Mouse (Mus musculus) A20 (cell line): ENCODE results near the gene Fbln2.

Source experiments
- DNase-seq: peaks from one replicate; pipeline ENCODE4 v3.0.0-alpha.2; 2011; ENCODE audit warnings: low read depth, low spot score

Gene Fbln2

GRCm38 (mm10) chr6:91231000-91231399 is 18.7 kb downstream of the Fbln2 start:
- no peak for DNase-seq

GRCm38 (mm10) chr6:91231523-91231922 is 19.3 kb downstream of the Fbln2 start:
- no peak for DNase-seq

GRCm38 (mm10) chr6:91233011-91233410 is 20.8 kb downstream of the Fbln2 start:
- no peak for DNase-seq

GRCm38 (mm10) chr6:91233424-91234015 is 21.3 kb downstream of the Fbln2 start:
- no peak for DNase-seq

- no peak for DNase-seq
Measured at GRCm38 (mm10) chr6:91236006-91236405, 23.8 kb downstream of the Fbln2 start.

DNA sequence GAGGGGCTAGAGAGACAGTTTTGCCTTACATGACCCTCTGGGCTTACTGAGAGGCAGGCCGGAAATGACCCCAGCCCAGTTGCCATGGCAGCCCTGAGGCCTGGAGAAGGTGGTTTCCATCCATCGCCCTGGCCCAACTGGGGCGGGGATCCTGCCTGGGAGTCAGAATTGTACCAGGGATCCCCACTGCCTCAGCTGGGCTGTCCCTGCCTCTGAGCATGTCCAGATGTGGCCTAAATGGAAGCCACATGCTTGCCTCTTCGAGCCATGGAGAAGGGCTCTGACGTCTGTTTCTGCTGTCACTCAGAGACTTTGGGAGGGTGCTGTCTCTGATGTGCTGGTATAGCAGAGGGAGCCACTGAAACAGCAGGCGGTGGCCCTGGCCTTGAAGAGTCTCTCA is 24.2 kb downstream of the Fbln2 start:
- DNase-seq: no peak

DNA sequence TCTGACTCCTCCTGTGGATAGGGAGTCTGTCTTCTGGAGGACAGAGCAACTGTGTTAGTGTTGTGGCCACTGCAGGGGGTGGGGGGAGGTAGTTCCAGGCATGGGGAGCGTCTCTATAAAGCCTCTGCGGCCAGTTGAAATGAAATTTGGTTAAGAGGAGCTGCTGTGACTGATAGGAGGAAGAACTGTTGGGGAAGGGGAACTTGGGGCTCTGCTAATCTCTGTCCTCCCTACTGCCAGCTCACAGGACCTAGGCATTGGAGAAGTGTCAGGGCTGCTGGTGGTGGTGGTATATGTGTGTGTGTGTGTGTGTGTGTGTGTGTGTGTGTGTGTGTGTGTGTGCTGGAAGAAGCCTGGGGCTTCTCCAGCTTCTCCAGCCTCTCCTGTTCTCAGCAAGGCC is 25.0 kb downstream of the Fbln2 start:
- DNase-seq: no peak

DNA sequence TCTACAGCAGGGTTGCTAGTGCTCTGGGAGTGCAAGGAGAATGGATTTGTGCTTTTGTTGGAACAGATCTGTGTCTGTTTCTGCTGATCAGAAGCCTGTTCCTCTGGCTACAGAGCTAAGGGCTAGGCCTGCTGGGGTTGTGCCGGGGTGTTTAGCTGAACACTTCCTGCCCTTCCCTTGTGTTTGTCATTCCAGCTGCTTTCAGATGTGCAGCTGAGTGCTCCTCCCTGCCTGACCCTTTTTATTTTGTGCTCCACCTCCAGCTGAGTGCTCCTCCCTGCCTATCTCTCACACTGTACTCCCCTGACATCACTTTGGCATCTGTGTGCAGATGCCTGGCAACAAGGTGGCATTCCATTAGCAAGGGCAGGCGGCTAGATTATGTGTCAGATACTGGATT is 28.3 kb downstream of the Fbln2 start:
- DNase-seq: no peak

DNA sequence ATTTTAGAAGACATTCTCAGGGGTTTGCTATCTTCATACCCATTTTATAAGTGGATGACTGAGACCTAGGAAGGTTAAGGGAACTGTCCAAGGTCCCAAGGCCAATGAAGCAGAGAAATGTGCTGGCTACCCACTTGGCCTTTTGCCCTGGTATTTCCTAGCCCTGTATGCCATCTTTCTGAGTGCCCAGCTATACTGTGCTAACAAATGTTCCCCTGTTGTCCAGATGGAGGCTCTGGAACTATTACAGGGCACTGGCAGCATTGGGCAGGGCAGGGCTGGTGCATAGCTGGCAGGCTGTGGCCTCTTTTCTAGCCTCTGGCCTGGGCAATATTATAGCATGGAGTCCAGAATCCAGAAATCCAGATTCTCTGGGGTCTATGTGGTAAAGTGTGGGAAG is 28.7 kb downstream of the Fbln2 start:
- DNase-seq: no peak

- no peak for DNase-seq
Measured at GRCm38 (mm10) chr6:91243395-91243794, 31.1 kb downstream of the Fbln2 start.

DNA sequence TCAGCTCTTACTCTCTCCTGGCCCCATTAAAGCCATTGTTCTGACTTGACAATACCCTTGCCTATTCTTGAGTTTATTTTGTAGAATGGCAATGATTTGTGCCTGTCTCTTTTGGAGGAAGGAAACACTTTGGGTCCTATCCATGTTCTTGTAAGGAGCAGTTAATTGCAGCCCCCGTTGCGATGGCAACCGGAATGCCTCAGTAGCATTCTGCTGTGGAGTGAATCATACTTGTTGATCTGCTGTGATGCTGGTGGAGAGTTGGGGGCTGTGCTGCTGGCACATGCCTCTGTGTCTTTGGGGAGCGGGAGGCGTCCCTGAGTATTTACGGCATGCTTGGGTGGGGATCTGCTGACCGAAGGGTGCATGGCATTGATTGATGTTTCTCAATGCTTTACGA is 32.1 kb downstream of the Fbln2 start:
- no peak for DNase-seq

GRCm38 (mm10) chr6:91245331-91245730 is 33.1 kb downstream of the Fbln2 start:
- no peak for DNase-seq

DNA sequence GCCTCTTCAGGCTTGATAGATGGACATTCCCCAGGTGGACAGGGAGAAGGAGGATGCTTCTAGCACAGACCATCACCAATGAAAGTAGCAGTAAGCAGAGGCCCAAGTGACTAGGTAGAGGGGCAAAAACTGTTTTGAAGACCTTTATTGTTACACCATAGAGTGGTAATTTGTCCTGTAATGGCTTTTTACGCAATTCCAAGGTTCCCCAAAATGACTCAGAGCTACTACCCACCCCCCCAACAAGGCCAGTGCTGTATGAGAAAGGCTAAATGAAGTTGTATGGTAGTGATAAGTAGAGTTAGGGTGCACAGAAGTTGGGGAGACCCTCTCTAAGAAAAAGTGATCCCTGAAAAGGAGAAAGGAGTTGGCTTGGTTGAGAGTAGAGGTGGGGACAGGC is 35.1 kb downstream of the Fbln2 start:
- no peak for DNase-seq

- no peak for DNase-seq
Measured at GRCm38 (mm10) chr6:91248627-91249026, 36.4 kb downstream of the Fbln2 start.

DNA sequence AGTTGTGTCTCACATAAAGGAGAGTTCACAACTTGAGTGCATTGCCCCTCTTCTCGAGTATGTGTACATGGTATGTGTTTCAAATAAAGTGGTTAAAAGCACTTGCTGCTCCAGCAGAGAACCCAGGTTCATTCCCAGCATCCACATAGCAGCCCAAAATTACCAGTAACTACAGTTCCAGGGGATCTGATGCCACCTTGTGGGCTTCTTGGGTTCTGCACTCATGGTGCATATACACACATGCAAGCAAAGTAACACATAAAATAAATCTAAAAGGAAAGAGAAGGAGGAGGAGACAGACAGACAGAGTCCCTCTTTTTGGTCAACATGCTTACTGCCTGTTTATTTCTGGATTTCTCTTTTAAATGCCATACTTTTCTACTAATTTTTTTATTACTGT is 37.5 kb downstream of the Fbln2 start:
- DNase-seq: no peak

DNA sequence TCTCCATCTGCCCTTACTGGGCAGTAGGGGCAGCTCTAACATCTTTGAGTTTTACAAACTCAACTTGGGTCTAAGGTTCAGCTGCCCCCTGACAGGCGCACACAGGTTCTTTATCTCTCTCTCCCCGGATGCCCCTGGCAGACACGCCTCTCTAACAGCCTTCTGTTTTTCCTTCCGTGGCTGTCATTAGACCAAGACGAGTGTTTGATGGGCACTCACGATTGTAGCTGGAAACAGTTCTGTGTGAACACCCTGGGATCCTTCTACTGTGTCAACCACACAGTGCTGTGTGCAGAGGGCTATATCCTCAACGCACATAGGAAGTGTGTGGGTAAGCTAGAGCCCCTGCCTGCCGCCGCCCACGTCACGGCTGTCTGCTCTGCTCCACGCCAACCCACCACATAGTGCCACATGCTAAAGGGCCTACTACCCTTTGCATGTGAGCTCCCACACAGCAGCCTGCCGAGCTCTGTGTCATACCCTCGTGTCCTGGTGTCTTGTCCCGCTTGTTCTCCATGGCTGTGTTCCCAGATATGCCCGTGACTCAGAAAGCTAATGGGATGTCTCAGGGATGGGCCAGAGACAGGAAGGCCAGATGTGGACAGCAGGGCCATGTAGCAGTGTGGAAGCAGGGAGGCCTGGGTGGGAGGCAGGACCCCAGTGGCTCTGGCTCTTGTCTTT is 47.3 kb downstream of the Fbln2 start:
- no peak for DNase-seq

- no peak for DNase-seq
Measured at GRCm38 (mm10) chr6:91260347-91260986, 48.2 kb downstream of the Fbln2 start.

DNA sequence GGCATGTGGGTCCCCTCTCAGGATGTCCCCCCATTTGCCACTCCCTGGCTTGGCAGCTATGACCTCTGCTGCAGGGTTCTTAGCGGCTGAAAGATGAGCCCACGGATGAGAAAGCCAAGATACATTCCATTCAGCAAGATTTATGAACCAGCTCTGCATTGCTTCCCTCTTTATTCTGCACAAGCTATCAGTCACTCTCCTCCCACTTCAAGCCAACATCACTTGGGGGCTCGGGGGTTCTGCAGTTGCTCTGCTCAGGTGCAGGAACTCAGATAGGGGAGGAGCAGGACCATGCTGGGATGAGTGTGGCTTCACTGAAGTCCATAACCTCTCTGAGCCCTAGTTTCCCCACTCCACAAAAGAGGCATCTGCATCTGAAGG is 48.7 kb downstream of the Fbln2 start:
- no peak for DNase-seq

DNA sequence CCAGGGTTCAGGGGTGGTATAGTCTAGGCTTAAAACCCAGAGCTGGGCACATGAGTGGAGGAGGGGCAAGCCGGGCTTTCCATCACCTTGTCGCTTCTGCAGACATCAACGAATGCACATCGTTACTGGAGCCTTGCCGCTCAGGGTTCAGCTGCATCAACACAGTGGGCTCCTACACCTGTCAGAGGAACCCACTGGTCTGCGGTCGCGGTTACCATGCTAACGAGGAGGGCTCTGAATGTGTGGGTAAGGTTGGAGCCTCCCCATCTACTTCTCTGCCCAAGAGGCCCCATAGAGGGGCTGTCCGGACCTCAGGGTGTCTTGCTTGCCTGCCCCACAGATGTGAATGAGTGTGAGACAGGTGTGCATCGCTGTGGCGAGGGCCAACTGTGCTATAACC is 53.4 kb downstream of the Fbln2 start:
- DNase-seq: peak; percentile 63

GRCm38 (mm10) chr6:91266647-91267046 is 54.4 kb downstream of the Fbln2 start:
- DNase-seq: no peak

DNA sequence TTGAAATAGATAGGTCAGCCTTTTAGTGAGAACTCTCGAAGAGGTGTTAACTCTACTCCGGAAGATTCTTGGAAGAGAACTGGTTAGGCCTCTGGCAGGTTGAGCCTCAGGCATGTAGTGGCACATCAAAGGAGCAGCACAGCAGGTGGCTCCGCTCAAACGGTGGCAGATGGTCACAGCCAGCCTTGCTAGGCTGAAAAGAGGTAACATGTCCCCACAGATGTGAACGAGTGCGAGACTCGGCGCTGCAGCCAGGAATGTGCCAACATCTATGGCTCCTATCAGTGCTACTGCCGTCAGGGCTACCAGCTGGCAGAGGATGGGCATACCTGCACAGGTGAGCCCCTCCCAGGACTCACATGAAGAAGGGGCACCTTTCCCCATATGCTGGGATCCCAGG is 56.1 kb downstream of the Fbln2 start:
- DNase-seq: no peak

GRCm38 (mm10) chr6:91277549-91277948 is 65.3 kb downstream of the Fbln2 start:
- peak; percentile 57 for DNase-seq

GRCm38 (mm10) chr6:91278302-91278701 is 66.0 kb downstream of the Fbln2 start:
- DNase-seq: no peak
